Mouse (Mus musculus): Measurements from ENCODE around the gene Pick1.

The Pick1 gene

DNA sequence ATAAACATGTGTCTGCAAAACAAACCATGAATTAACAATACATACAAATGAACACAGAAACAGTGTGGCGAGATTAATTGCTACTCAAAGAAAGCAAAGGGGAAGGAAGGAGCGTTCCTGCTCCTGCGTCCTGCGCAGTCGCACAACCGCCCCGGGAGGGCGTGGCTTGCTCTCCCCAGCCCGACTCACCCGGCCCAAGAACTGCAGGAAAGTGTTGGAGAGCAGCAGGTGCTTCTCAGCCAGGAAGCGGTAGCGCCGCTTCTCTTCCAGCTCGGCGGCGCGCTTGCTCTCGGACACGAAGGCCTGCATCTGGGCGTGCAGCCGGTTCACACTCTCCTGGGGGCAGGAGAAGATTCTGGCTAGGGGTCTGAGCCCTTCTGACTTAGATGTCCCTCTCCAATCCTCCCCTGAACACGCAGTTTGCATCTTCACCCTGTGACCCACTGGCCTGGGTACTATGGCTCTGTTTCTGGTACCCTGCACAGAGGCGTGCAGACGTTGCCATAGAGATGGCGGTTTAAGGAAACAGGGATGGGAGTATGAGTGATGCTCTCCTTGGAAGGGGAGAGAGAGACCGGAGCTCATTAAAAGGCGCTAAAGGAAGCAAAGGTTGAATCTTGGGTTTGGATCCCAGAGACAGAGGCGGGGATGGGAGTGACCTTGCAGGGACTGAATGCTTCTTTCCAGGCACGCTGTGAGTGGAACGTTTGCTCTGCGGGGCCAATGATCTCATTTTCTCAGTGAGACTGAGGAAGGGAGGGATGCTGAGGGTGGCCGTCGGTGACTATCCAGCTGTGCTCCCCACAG, 41.5 kb downstream of the Pick1 start:
- DNase-seq (ENCODE audit: low read depth), result peak; percentile 90

GRCm38 (mm10) chr15:79271124-79271746, 42.3 kb downstream of the Pick1 start:
- peak; percentile 86 for DNase-seq (ENCODE audit: low read depth)

- DNase-seq (ENCODE audit: low read depth), result no peak
These were observed 44.0 kb downstream of the Pick1 start for GRCm38 (mm10) chr15:79273020-79273419.

GRCm38 (mm10) chr15:79277728-79278127, 48.8 kb downstream of the Pick1 start:
- no peak for DNase-seq (ENCODE audit: low read depth)

- peak; percentile 78 for DNase-seq (ENCODE audit: low read depth)
These were observed 51.2 kb downstream of the Pick1 start for GRCm38 (mm10) chr15:79280209-79280608.

DNA sequence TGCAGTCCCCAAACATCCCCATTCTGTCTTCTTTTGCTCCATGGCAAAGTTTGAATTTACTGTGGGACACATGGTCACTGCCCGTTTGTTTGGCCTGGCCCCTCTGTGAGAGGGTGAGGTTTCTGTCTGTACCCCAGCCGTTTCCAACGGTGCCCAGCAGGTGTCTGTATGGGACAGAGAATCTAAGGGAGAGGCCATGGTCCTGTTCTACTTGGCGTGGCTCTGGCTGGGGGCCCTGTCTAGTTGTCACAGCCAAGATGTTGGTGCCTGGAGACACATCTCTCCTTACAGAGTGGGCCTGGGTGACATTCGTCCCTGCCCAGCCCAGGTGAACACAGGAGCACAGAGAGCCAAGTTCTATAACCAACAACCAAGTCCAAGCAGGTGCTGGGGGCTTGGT, 51.9 kb downstream of the Pick1 start:
- DNase-seq (ENCODE audit: low read depth), result no peak

DNA sequence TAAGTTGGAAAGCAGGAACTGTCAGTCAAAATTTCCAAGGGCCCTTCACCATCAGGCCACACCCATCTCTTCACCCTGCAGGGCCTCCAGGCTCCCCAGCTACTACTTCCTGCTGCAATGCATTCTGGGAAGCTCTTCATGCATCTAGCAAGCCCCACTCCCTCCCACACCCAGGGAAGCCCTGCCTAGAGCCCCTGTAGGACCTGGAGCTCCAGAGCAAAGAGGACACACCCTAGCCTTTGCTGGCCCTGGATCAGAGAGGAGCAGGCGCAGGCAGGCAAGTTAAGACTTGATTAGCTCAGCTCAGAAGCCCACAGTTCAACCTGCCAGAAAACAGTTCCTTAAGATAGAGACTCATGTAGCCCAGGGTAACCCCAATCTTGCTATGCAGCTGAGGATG, 52.4 kb downstream of the Pick1 start:
- DNase-seq (ENCODE audit: low read depth), result peak; percentile 78

DNA sequence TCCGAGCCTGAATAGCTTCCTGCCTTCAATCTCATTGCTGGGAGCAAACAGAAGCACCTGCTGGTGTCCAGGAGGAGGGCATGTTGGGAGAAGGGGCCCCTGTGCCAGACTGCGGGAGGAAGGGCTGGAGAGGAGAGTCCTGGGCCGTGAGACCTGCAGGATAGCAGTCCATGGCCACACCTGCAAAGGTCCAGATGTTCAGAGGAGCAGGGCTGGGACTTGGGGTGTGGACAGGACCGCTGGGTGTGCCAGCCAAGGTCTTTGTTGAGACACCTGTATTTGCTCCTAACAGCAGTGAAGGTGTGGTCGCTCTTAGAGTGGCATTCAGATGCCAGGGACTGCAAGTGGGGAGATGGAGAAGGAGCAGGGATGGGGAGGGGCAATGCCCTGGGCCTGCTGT, 53.5 kb downstream of the Pick1 start:
- no peak for DNase-seq (ENCODE audit: low read depth)

GRCm38 (mm10) chr15:79283371-79283770, 54.4 kb downstream of the Pick1 start:
- no peak for DNase-seq (ENCODE audit: low read depth)

GRCm38 (mm10) chr15:79285399-79285798, 56.4 kb downstream of the Pick1 start, which contains the start of gene Baiap2l2:
TSS of gene Baiap2l2 (minus strand) at chr15:79285537.
- no peak for DNase-seq (ENCODE audit: low read depth)

GRCm38 (mm10) chr15:79286141-79286540, 57.2 kb downstream of the Pick1 start:
- no peak for DNase-seq (ENCODE audit: low read depth)

- DNase-seq (ENCODE audit: low read depth), result no peak
These were observed 58.1 kb downstream of the Pick1 start for GRCm38 (mm10) chr15:79287091-79287490.

GRCm38 (mm10) chr15:79288387-79288786, 59.4 kb downstream of the Pick1 start:
- no peak for DNase-seq (ENCODE audit: low read depth)

- no peak for DNase-seq (ENCODE audit: low read depth)
These were observed 60.5 kb downstream of the Pick1 start for GRCm38 (mm10) chr15:79289441-79289840.

DNA sequence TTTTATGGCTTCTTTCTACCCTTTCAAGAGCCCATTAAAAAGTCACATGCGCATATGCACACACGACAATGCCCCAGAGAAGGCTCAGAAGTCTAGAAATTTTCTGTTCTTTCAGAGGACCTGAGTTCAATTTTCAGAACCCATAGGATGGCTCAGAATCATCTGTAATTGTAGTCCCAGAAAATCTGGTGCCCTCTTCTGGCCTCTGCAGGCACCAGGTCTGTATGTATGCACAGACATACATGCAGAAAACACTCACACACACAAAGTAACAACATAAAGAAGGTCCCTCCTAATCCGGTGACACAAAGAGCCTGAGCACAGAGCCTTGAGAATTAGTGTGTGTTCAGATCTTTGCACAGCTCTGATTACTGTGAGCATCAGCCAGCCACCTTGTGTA, 61.4 kb downstream of the Pick1 start:
- no peak for DNase-seq (ENCODE audit: low read depth)

- DNase-seq (ENCODE audit: low read depth), result no peak
These were observed 63.8 kb downstream of the Pick1 start for GRCm38 (mm10) chr15:79292779-79293178.

DNA sequence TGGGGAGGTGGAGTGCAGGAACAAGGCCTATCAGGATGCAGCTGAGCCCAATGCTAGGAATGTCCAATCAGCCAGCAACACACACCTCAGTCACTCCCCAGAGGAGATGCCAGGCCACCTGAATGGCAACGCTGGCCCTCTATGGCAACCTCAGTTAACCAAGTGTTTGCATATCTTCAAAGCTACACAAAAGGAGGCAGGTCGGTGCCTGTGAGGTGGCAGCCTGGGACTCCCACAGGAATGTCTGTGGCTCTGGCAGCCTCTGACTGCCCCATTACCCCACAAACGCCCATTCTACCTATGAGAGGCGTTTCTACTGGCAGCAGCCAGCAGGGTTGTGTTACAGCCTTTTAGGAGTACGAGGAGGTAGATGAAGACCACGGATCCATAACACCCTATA, 69.6 kb downstream of the Pick1 start:
- DNase-seq (ENCODE audit: low read depth), result no peak

Measured in induced T-regulatory cell, adult 2 months (primary cell).